Comparison of ENCODE assay signal across 7 mouse cellular contexts in genomic region chr11:69059975-69060411, GRCm38 (mm10). TPM values are rescaled to one million over a fixed set of nuclear protein-coding genes. Genes with fewer than 3 reads are reported as not detected.
DNase-seq lines count a peak whose midpoint lies in the region; ATAC-seq and TF ChIP-seq lines count a peak whose summit lies in the region.

No protein-coding gene starts in this region.

- H3K4me2 ChIP-seq in kidney, embryonic 16.5 days (replicated peaks; ENCODE audit: low read depth, low read length): peak overlapping the region; percentile 85
- H3K4me2 ChIP-seq in hindbrain, embryonic 14.5 days (replicated peaks): peak overlapping the region; percentile 80
- H3K4me2 ChIP-seq in lung, postnatal 0 days (replicated peaks; ENCODE audit: low read depth, low read length): peak overlapping the region; percentile 86

- no peak for DNase-seq in kidney, adult 9 months
- peak; percentile 52 for DNase-seq in G1E (ENCODE audit: low spot score)
- DNase-seq in hindbrain, embryonic 14.5 days (ENCODE audit: low spot score): no peak
- peak; percentile 68 for DNase-seq in lung, postnatal 0 days (ENCODE audit: low spot score)

- WGBS in kidney, embryonic 16.5 days: under 1% methylated on average over 47 of the region's 49 CpGs
- WGBS in hindbrain, embryonic 14.5 days: 0% methylated on average over 43 of the region's 49 CpGs
- WGBS in lung, postnatal 0 days: under 1% methylated on average over 29 of the region's 49 CpGs

- peak overlapping the region; percentile 91 for H3K9ac ChIP-seq in kidney, embryonic 16.5 days (replicated peaks; ENCODE audit: low read length)
- peak overlapping the region; percentile 85 for H3K9ac ChIP-seq in hindbrain, embryonic 14.5 days
- peak overlapping the region; percentile 91 for H3K9ac ChIP-seq in lung, postnatal 0 days (replicated peaks; ENCODE audit: low read depth)

- H3K27me3 ChIP-seq in kidney, embryonic 16.5 days (ENCODE audit: insufficient read depth, low read length): no peaks in the 10 kb centered on the region
- H3K27me3 ChIP-seq in G1E (ENCODE audit: insufficient read depth, low read length): no peaks in the 10 kb centered on the region
- no peaks in the 10 kb centered on the region for H3K27me3 ChIP-seq in hindbrain, embryonic 14.5 days (ENCODE audit: control insufficient read depth, insufficient read depth, low read length)
- H3K27me3 ChIP-seq in lung, postnatal 0 days (replicated peaks; ENCODE audit: insufficient read depth, low read length): no peaks in the 10 kb centered on the region

- no peaks in the 10 kb centered on the region for H3K36me3 ChIP-seq in kidney, embryonic 16.5 days (ENCODE audit: insufficient read depth, low read length)
- peaks cover 7% of the 10 kb centered on the region for H3K36me3 ChIP-seq in G1E (replicated peaks)
- no peaks in the 10 kb centered on the region for H3K36me3 ChIP-seq in hindbrain, embryonic 14.5 days (replicated peaks; ENCODE audit: control insufficient read depth, insufficient read depth)
- H3K36me3 ChIP-seq in lung, postnatal 0 days (ENCODE audit: insufficient read depth, low read length): no peaks in the 10 kb centered on the region

- peaks cover 29% of the 10 kb centered on the region for H3K4me1 ChIP-seq in kidney, embryonic 16.5 days (ENCODE audit: insufficient read depth, low read length)
- H3K4me1 ChIP-seq in G1E (ENCODE audit: insufficient read depth, low read depth, low read length): peaks cover 50% of the 10 kb centered on the region
- peaks cover 13% of the 10 kb centered on the region for H3K4me1 ChIP-seq in brown adipose tissue, adult 24 weeks (ENCODE audit: control insufficient read depth, insufficient read depth, insufficient read length, low read length)
- H3K4me1 ChIP-seq in hindbrain, embryonic 14.5 days (replicated peaks; ENCODE audit: control insufficient read depth, insufficient read depth, low read length): peaks cover 25% of the 10 kb centered on the region
- H3K4me1 ChIP-seq in lung, postnatal 0 days (ENCODE audit: insufficient read depth, low read depth, low read length): peaks cover 9% of the 10 kb centered on the region; the same call in 1 of the 2 replicates

- no peaks in the 10 kb centered on the region for H3K9me3 ChIP-seq in kidney, embryonic 16.5 days (ENCODE audit: low read length)
- H3K9me3 ChIP-seq in G1E (replicated peaks): no peaks in the 10 kb centered on the region
- H3K9me3 ChIP-seq in hindbrain, embryonic 14.5 days (ENCODE audit: control insufficient read depth, low read length): no peaks in the 10 kb centered on the region
- H3K9me3 ChIP-seq in lung, postnatal 0 days (ENCODE audit: low read length): no peaks in the 10 kb centered on the region

- TF ChIP-seq CTCF in G1E (IDR thresholded peaks at IDR 0.05; ENCODE audit: low read depth, low read length): no peak
- TF ChIP-seq CTCF in lung, postnatal 0 days (IDR thresholded peaks at IDR 0.05): no peak; the same call in 1 of the 2 replicates

- TF ChIP-seq EP300 in lung, postnatal 0 days (IDR thresholded peaks at IDR 0.05): no peak

- ATAC-seq in kidney, embryonic 16.5 days (ENCODE audit: low FRiP score, low TSS enrichment): peak; percentile 11
- no peak for ATAC-seq in G1E (ENCODE audit: extremely low read depth, insufficient number of reproducible peaks, low FRiP score, poor library complexity, severe bottlenecking)
- ATAC-seq in hindbrain, embryonic 14.5 days (ENCODE audit: low FRiP score): peak; percentile 10
- ATAC-seq in lung, postnatal 0 days: peak; percentile 20
- no peak for ATAC-seq in megakaryocyte progenitor cell, adult 5-6 weeks (replicated peaks; ENCODE audit: poor library complexity)

- H3K27ac ChIP-seq in kidney, embryonic 16.5 days (ENCODE audit: low read length): peak overlapping the region; percentile 93
- H3K27ac ChIP-seq in brown adipose tissue, adult 24 weeks (replicated peaks; ENCODE audit: low read depth, low read length): peak overlapping the region; percentile 91
- peak overlapping the region; percentile 85 for H3K27ac ChIP-seq in hindbrain, embryonic 14.5 days
- H3K27ac ChIP-seq in lung, postnatal 0 days (ENCODE audit: low read length): peak overlapping the region; percentile 97

- H3K4me3 ChIP-seq in kidney, embryonic 16.5 days (ENCODE audit: low read length): peak overlapping the region; percentile 85
- peak overlapping the region; percentile 91 for H3K4me3 ChIP-seq in G1E (ENCODE audit: low read depth, low read length)
- H3K4me3 ChIP-seq in brown adipose tissue, adult 24 weeks (ENCODE audit: insufficient read depth, low read depth, low read length): peak overlapping the region; percentile 96
- H3K4me3 ChIP-seq in hindbrain, embryonic 14.5 days (replicated peaks; ENCODE audit: low read length): peak overlapping the region; percentile 54
- H3K4me3 ChIP-seq in lung, postnatal 0 days (ENCODE audit: low read depth, low read length): peak overlapping the region; percentile 88

RNA-seq across cellular contexts. Expression of gene Borcs6, which starts 0.5 kb away (rescaled TPM):
- 8.0 and 9.1 TPM in 2 replicates for polyA plus RNA-seq in kidney, embryonic 16.5 days (2015; fragmentation: Nextera tagmentation; extraction: Ambion mirVana)
- total RNA-seq in G1E (2014; fragmentation: Nextera tagmentation) (5.3 and 6.4 TPM in 2 replicates), G1E (2017) (6.1 and 8.2 TPM in 2 replicates)
- 25.9 and 37.4 TPM in 2 replicates for polyA plus RNA-seq in G1E (2012)
- polyA plus RNA-seq in brown adipose tissue, adult 24 weeks (2012; ENCODE audit: insufficient read depth, insufficient read length, missing spikeins): 8.1 and 8.3 TPM in 2 replicates
- polyA plus RNA-seq in hindbrain, embryonic 14.5 days (2014; fragmentation: Nextera tagmentation; extraction: Ambion mirVana): 18.6 and 24.3 TPM in 2 replicates
- polyA plus RNA-seq in lung, postnatal 0 days (2015; fragmentation: Nextera tagmentation; extraction: Ambion mirVana): 20.1 and 21.9 TPM in 2 replicates
- 6.2 and 7.6 TPM in 2 replicates for total RNA-seq in megakaryocyte progenitor cell, adult 5-6 weeks (2015)
- total RNA-seq in megakaryocyte progenitor cell, adult 5-6 weeks (2017): 6.6 and 6.7 TPM in 2 replicates

RNA-seq across cellular contexts. Expression of gene Tmem107, which starts 10.6 kb away (rescaled TPM):
- polyA plus RNA-seq in kidney, embryonic 16.5 days (2015; fragmentation: Nextera tagmentation; extraction: Ambion mirVana): 61.0 and 68.1 TPM in 2 replicates
- 28.3 and 38.2 TPM in 2 replicates for total RNA-seq in G1E (2014; fragmentation: Nextera tagmentation)
- 17.2 and 34.2 TPM in 2 replicates for total RNA-seq in G1E (2017)
- 70.8 and 77.9 TPM in 2 replicates for polyA plus RNA-seq in G1E (2012)
- 2.5 and 4.6 TPM in 2 replicates for polyA plus RNA-seq in brown adipose tissue, adult 24 weeks (2012; ENCODE audit: insufficient read depth, insufficient read length, missing spikeins)
- 40.3 and 40.7 TPM in 2 replicates for polyA plus RNA-seq in hindbrain, embryonic 14.5 days (2014; fragmentation: Nextera tagmentation; extraction: Ambion mirVana)
- 62.9 and 70.0 TPM in 2 replicates for polyA plus RNA-seq in lung, postnatal 0 days (2015; fragmentation: Nextera tagmentation; extraction: Ambion mirVana)
- 18.6 and 23.4 TPM in 2 replicates for total RNA-seq in megakaryocyte progenitor cell, adult 5-6 weeks (2015)
- 23.9 and 40.6 TPM in 2 replicates for total RNA-seq in megakaryocyte progenitor cell, adult 5-6 weeks (2017)

RNA-seq across cellular contexts. Expression of gene Aurkb, which starts 14.5 kb away (rescaled TPM):
- polyA plus RNA-seq in kidney, embryonic 16.5 days (2015; fragmentation: Nextera tagmentation; extraction: Ambion mirVana): 176 and 177 TPM in 2 replicates
- total RNA-seq in G1E (2014; fragmentation: Nextera tagmentation): 176 and 241 TPM in 2 replicates
- total RNA-seq in G1E (2017): 117 and 133 TPM in 2 replicates
- polyA plus RNA-seq in G1E (2012): 296 TPM in 2 replicates
- 0.79 TPM in 1 of 2 replicates, not detected in the other for polyA plus RNA-seq in brown adipose tissue, adult 24 weeks (2012; ENCODE audit: insufficient read depth, insufficient read length, missing spikeins)
- 17.0 and 22.0 TPM in 2 replicates for polyA plus RNA-seq in hindbrain, embryonic 14.5 days (2014; fragmentation: Nextera tagmentation; extraction: Ambion mirVana)
- 6.5 and 9.1 TPM in 2 replicates for polyA plus RNA-seq in lung, postnatal 0 days (2015; fragmentation: Nextera tagmentation; extraction: Ambion mirVana)
- 100 and 103 TPM in 2 replicates for total RNA-seq in megakaryocyte progenitor cell, adult 5-6 weeks (2015)
- total RNA-seq in megakaryocyte progenitor cell, adult 5-6 weeks (2017): 103 and 128 TPM in 2 replicates

RNA-seq across cellular contexts. Expression of gene Vamp2, which starts 28.3 kb away (rescaled TPM):
- polyA plus RNA-seq in kidney, embryonic 16.5 days (2015; fragmentation: Nextera tagmentation; extraction: Ambion mirVana): 81.5 and 114 TPM in 2 replicates
- total RNA-seq in G1E (2014; fragmentation: Nextera tagmentation) (98.4 and 104 TPM in 2 replicates), G1E (2017) (4.4 and 5.8 TPM in 2 replicates)
- 31.8 and 32.8 TPM in 2 replicates for polyA plus RNA-seq in G1E (2012)
- polyA plus RNA-seq in brown adipose tissue, adult 24 weeks (2012; ENCODE audit: insufficient read depth, insufficient read length, missing spikeins): 42.0 and 54.9 TPM in 2 replicates
- polyA plus RNA-seq in hindbrain, embryonic 14.5 days (2014; fragmentation: Nextera tagmentation; extraction: Ambion mirVana): 324 and 368 TPM in 2 replicates
- polyA plus RNA-seq in lung, postnatal 0 days (2015; fragmentation: Nextera tagmentation; extraction: Ambion mirVana): 45.0 and 50.6 TPM in 2 replicates
- 36.6 and 41.2 TPM in 2 replicates for total RNA-seq in megakaryocyte progenitor cell, adult 5-6 weeks (2015)
- 8.2 and 12.8 TPM in 2 replicates for total RNA-seq in megakaryocyte progenitor cell, adult 5-6 weeks (2017)

RNA-seq across cellular contexts. Expression of gene Per1, which starts 35.0 kb away (rescaled TPM):
- polyA plus RNA-seq in kidney, embryonic 16.5 days (2015; fragmentation: Nextera tagmentation; extraction: Ambion mirVana): 11.4 and 15.6 TPM in 2 replicates
- total RNA-seq in G1E (2014; fragmentation: Nextera tagmentation): 55.2 and 55.5 TPM in 2 replicates
- 8.9 TPM in 2 replicates for total RNA-seq in G1E (2017)
- 40.6 TPM in 2 replicates for polyA plus RNA-seq in G1E (2012)
- 7.9 and 15.6 TPM in 2 replicates for polyA plus RNA-seq in brown adipose tissue, adult 24 weeks (2012; ENCODE audit: insufficient read depth, insufficient read length, missing spikeins)
- polyA plus RNA-seq in hindbrain, embryonic 14.5 days (2014; fragmentation: Nextera tagmentation; extraction: Ambion mirVana): 9.6 and 10.1 TPM in 2 replicates
- 16.6 and 30.0 TPM in 2 replicates for polyA plus RNA-seq in lung, postnatal 0 days (2015; fragmentation: Nextera tagmentation; extraction: Ambion mirVana)
- 8.3 and 8.8 TPM in 2 replicates for total RNA-seq in megakaryocyte progenitor cell, adult 5-6 weeks (2015)
- total RNA-seq in megakaryocyte progenitor cell, adult 5-6 weeks (2017): 4.0 and 4.8 TPM in 2 replicates

Comparison
In these comparisons a context has a peak if more than half of its experiments do, and no peak if none do; other contexts are left out.
1. ATAC-seq: peak in kidney, embryonic 16.5 days (single experiment), hindbrain, embryonic 14.5 days (single experiment) and lung, postnatal 0 days (single experiment); none in G1E (single experiment) and megakaryocyte progenitor cell, adult 5-6 weeks (single experiment).
2. DNase-seq: peak in G1E (single experiment) and lung, postnatal 0 days (single experiment); none in kidney, adult 9 months (single experiment) and hindbrain, embryonic 14.5 days (single experiment).
3. Peak in every context shown above with its lines, with median percentiles within 50 percentile points of each other: H3K27ac ChIP-seq, H3K4me2 ChIP-seq, H3K4me3 ChIP-seq and H3K9ac ChIP-seq.